Mouse (Mus musculus) embryonic facial prominence, embryonic 11.5 days (tissue): ENCODE results near the gene Gipc3. TPM values are rescaled to one million over a fixed set of nuclear protein-coding genes. Genes with fewer than 3 reads are reported as not detected.
A peak's percentile ranks its signal among the peaks of the same experiment; 100 is the strongest.

Source experiments
- ATAC-seq: fragments of 200-750 bp; cut with Nextera tagmentation; replicated peaks from 2 replicates; pipeline ENCODE4 v1.8.0; 2017; ENCODE audit warnings: low read depth; ENCODE audit not compliant: insufficient number of reproducible peaks, low FRiP score, low TSS enrichment
- DNase-seq: peaks from one replicate; pipeline ENCODE4 v3.0.0-alpha.2; 2015; ENCODE audit warnings: low spot score
- H3K27ac ChIP-seq: fragments of 300-500 bp; sonication (generic); replicated peaks from 2 replicates; pipeline ENCODE4 v1.5.1; 2014; ENCODE audit warnings: mild to moderate bottlenecking, low read depth, low read length, control low read depth
- H3K27me3 ChIP-seq: fragments of 300-500 bp; sonication (generic); 2 replicates; pipeline ENCODE4 v1.6.1; 2014; ENCODE audit warnings: mild to moderate bottlenecking, low read length, moderate library complexity, mixed read lengths; ENCODE audit not compliant: control insufficient read depth, insufficient read depth
- H3K36me3 ChIP-seq: fragments of 300-500 bp; sonication (generic); replicated peaks from 2 replicates; pipeline ENCODE4 v1.6.1; 2014; ENCODE audit warnings: low read depth, mild to moderate bottlenecking, low read length, moderate library complexity, mixed read lengths; ENCODE audit not compliant: control insufficient read depth, insufficient read depth
- H3K4me1 ChIP-seq: fragments of 300-500 bp; sonication (generic); 2 replicates; pipeline ENCODE4 v1.6.1; 2014; ENCODE audit warnings: low read length, mixed read lengths; ENCODE audit not compliant: control insufficient read depth, insufficient read depth
- H3K4me2 ChIP-seq: fragments of 300-500 bp; sonication (generic); 2 replicates; pipeline ENCODE4 v1.6.1; 2014; ENCODE audit warnings: low read depth, mild to moderate bottlenecking, control low read depth, low read length, moderate library complexity
- H3K4me3 ChIP-seq: fragments of 300-500 bp; sonication (generic); 2 replicates; pipeline ENCODE4 v1.5.1; 2014; ENCODE audit warnings: low read depth, low read length, control low read depth
- H3K9ac ChIP-seq: fragments of 300-500 bp; sonication (generic); replicated peaks from 2 replicates; pipeline ENCODE4 v1.6.1; 2014; ENCODE audit warnings: mild to moderate bottlenecking, control low read depth, low read length
- H3K9me3 ChIP-seq: fragments of 300-500 bp; sonication (generic); replicated peaks from 2 replicates; pipeline ENCODE4 v1.6.1; 2016; ENCODE audit warnings: mild to moderate bottlenecking, low read length, inconsistent platforms, mixed read lengths; ENCODE audit not compliant: control insufficient read depth
- WGBS: fragments of 180-500 bp; shearing (Covaris S2); extraction: QIAGEN DNeasy Blood & Tissue Kit; methylation state at CpG from one replicate; pipeline ENCODE4 v1.1.7; 2014; 5-methylcytosine and 5-hydroxymethylcytosine counted together
- polyA plus RNA-seq: library from polyadenylated mRNA; unstranded; fragments of >200 nt; fragmentation: Nextera tagmentation; extraction: Ambion mirVana; gene quantifications from 2 replicates; pipeline ENCODE4 v1.2.1, GENCODE M21; 2014

Gene Gipc3
- polyA plus RNA-seq, 1 experiment from 2014 or later, result not detected

DNA sequence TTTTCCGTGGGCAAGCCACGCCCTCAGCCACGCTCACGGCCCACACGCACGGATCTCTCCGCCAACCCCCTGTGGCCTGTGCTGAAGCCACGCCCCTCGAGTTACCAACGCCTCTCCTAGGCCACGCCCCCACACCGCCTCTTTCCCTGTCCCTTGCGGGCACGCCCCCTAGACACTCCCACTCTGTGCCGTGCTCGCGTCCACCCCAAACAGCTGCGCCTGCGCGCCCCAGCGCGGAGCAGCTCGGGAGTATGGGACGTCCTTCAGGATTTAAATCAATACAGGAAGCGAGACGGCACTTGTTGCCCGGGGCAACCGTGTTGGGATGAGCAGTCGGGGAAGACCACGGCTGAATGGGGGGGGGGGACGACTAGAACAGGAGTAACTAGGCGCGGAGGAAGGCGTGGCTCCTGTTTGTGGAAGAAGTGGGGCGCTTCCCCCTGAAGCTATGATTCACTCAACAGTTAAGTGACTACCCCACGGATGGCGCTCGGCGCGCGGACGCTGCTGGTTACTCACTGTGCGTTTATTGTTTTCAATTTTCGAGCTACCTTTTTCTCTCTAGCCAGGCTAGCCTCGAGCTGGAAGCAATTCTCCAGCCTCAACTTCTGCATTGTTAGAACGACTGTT, 35.6 kb upstream of the Gipc3 start:
- peak overlapping the region; percentile 88 for H3K4me3 ChIP-seq
- peak overlapping the region; percentile 67 for H3K9ac ChIP-seq
- WGBS, result under 1% methylated on average over 45 of the region's 46 CpGs
- H3K36me3 ChIP-seq, result peaks cover 7% of the 10 kb centered on the region; the same call in 1 of the 2 replicates
- no peaks in the 10 kb centered on the region for H3K27me3 ChIP-seq
- H3K4me2 ChIP-seq, result peak overlapping the region; percentile 66
- peaks cover 8% of the 10 kb centered on the region for H3K4me1 ChIP-seq
- DNase-seq (peak; percentile 100), ATAC-seq (peak; percentile 92)
- H3K27ac ChIP-seq, result peak overlapping the region; percentile 56
- H3K9me3 ChIP-seq, result no peaks in the 10 kb centered on the region

DNA sequence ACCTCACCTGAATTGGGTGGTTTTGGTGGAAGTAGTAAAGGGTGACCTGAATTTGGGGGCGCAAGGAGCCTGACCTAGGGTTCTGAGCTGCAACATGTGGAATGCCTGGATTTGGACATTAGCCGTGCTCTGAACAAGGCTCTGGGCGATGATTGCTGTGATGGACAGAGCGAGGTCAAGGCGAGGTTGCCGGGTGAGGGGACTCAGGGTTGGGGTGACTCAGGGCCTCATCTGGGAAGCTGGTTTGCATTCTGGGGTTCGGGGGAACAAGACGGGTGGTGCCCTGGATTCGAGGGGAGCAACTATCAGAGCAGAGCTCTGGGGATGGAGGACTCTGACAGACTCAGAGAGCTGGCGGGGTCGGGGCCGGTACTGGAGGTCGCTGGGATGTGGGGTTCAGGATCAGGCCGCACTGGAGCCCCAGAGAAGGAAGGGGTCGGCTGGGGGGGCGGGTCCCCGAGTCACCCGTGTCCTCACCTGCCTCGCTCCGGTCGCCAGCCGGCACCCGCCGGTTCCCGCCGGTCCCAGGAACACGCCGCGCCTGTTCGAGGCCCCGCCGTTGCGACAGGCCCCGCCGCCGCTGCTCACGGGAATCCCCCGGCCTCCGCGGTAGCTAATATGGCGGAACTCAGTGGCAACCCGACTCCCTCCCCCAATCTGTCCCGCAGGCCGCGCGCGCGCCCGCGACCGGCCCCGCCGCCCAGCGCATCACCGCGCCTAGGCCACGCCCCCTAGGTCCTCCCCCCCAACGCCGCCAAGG, 34.9 kb upstream of the Gipc3 start, which contains the start of gene Fzr1:
Fzr1 (minus strand) TSS at position 724 of the 760 bp plus-strand sequence.
- H3K36me3 ChIP-seq, result peaks cover 10% of the 10 kb centered on the region; the same call in 1 of the 2 replicates
- ATAC-seq (peak; percentile 47), DNase-seq (no peak)
- under 1% methylated on average over 56 of the region's 59 CpGs for WGBS
- H3K27me3 ChIP-seq, result no peaks in the 10 kb centered on the region
- H3K27ac ChIP-seq, result peak within 1 kb of the TSS; percentile 56
- peak within 1 kb of the TSS; percentile 66 for H3K4me2 ChIP-seq
- no peaks in the 10 kb centered on the region for H3K9me3 ChIP-seq
- H3K9ac ChIP-seq, result peak within 1 kb of the TSS; percentile 91
- H3K4me1 ChIP-seq, result peaks cover 8% of the 10 kb centered on the region
- H3K4me3 ChIP-seq, result peak within 1 kb of the TSS; percentile 88

DNA sequence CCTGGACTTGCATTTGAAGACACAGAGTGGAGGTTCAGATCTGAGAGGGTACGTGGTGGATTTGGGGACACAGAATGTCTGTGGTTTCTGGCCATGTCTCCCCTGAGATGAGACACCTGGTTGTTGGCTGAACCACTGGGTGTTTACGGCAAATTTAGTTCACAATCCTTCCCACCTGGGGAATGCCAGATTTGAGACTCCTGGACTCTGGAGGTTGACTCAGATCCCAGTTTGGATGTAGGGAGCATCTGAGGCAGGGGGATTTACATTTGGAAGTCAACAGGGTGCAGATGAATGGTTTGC, 34.2 kb upstream of the Gipc3 start:
- Histone ChIP-seq H3K4me1 (peaks cover 8% of the 10 kb centered on the region), H3K4me2 (peak overlapping the region; percentile 56), H3K9ac (peak overlapping the region; percentile 91), H3K4me3 (peak overlapping the region; percentile 88), H3K27ac (no peak overlapping the region), H3K9me3 (no peaks in the 10 kb centered on the region), H3K27me3 (no peaks in the 10 kb centered on the region), H3K36me3 (peaks cover 10% of the 10 kb centered on the region; the same call in 1 of the 2 replicates)
- 58% methylated on average over 2 of the region's 2 CpGs for WGBS
- ATAC-seq, result no peak
- DNase-seq, result no peak

DNA sequence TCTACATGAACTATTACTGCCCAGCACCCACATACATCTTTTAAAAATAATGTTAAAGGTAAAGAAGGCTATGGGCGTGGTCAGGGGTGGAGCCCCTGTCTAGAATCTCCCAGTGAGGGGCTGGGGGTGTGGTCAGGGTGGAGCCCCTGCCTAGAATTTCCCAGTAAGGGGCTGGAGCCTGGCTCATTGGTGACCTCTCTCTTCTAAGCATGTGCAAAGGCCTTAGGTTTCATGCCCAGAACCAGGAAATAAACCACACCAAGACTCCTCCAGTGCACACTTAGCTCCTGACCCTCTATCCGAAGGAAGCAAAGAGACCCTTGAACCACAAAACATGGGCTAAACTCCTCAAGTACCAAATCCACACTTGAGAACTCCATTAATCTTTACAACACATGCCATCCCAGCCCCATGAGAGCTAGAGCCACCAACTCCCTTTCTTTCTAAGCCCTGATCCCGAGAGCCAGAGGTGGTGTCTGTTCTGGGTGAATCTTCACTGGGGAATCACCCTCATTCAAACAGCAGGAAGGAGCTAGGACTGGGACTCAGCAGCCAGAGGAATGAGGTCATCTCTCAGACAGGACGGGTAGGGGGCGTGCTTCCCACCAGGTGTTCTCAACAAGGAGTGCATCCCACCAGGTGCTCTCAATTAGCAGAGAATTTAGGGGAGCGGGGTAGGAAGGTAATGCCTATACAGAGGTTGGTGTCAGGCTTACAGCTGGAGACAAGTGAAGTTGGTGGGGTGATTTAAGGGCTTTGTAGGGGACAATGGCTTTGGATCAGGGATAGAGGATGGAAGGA, 33.7 kb upstream of the Gipc3 start:
- 40% methylated on average over 6 of the region's 6 CpGs for WGBS
- DNase-seq, result no peak
- peaks cover 10% of the 10 kb centered on the region; the same call in 1 of the 2 replicates for H3K36me3 ChIP-seq
- no peak overlapping the region for H3K27ac ChIP-seq
- H3K4me2 ChIP-seq, result peak overlapping the region; percentile 56
- no peak for ATAC-seq
- H3K9ac ChIP-seq, result 0 out of 2 replicates have a peak overlapping the region, but pooled peaks have one; percentile 22
- H3K4me1 ChIP-seq, result peaks cover 8% of the 10 kb centered on the region
- H3K9me3 ChIP-seq, result no peaks in the 10 kb centered on the region
- H3K27me3 ChIP-seq, result no peaks in the 10 kb centered on the region
- peak overlapping the region; percentile 88 for H3K4me3 ChIP-seq

DNA sequence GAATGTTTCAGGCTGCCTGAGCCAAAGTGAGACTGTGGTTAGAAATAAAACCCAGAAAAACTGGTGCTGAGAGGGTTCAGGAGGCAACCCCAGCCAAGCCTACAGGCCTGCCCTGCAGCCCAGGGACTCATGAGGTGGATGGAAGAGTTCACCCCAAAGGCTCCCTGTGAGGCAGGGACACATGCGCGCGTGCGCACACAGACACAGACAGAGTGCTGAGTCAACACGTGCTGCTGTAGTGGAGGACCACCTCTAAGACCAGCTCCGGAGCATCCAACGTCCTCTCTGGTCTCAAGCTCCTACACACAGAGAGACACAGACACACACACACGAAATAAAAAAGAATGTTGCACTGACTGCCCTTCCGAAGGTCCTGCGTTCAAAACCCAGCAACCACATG, 32.3 kb upstream of the Gipc3 start:
- H3K4me2 ChIP-seq, result no peak overlapping the region
- no peak for ATAC-seq
- no peak overlapping the region for H3K9ac ChIP-seq
- no peaks in the 10 kb centered on the region for H3K9me3 ChIP-seq
- WGBS, result 97% methylated on average over 10 of the region's 10 CpGs
- H3K36me3 ChIP-seq, result peaks cover 18% of the 10 kb centered on the region
- no peak overlapping the region for H3K27ac ChIP-seq
- no peak for DNase-seq
- peaks cover 8% of the 10 kb centered on the region for H3K4me1 ChIP-seq
- no peaks in the 10 kb centered on the region for H3K27me3 ChIP-seq
- no peak overlapping the region for H3K4me3 ChIP-seq

DNA sequence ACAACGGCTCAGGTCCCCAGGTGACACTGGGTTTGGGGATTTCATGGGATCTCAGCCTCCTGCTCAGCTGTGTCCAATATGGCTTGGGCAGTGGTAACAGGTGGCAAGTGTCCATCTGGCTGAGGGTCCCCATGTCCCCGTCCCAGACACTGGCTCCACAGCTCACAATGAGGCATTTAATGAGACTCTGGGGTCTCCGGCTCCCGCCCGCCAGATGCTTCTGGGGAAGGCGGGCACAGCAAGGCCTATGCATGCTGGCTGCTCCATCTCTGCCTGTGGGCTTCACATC, 24.1 kb upstream of the Gipc3 start:
- WGBS, result 84% methylated on average over 6 of the region's 6 CpGs
- ATAC-seq (no peak), DNase-seq (no peak)
- Histone ChIP-seq H3K9me3 (no peaks in the 10 kb centered on the region), H3K27me3 (peaks cover 20% of the 10 kb centered on the region), H3K9ac (no peak overlapping the region), H3K36me3 (peaks cover 26% of the 10 kb centered on the region), H3K27ac (no peak overlapping the region), H3K4me2 (no peak overlapping the region), H3K4me1 (peaks cover 11% of the 10 kb centered on the region), H3K4me3 (no peak overlapping the region)

DNA sequence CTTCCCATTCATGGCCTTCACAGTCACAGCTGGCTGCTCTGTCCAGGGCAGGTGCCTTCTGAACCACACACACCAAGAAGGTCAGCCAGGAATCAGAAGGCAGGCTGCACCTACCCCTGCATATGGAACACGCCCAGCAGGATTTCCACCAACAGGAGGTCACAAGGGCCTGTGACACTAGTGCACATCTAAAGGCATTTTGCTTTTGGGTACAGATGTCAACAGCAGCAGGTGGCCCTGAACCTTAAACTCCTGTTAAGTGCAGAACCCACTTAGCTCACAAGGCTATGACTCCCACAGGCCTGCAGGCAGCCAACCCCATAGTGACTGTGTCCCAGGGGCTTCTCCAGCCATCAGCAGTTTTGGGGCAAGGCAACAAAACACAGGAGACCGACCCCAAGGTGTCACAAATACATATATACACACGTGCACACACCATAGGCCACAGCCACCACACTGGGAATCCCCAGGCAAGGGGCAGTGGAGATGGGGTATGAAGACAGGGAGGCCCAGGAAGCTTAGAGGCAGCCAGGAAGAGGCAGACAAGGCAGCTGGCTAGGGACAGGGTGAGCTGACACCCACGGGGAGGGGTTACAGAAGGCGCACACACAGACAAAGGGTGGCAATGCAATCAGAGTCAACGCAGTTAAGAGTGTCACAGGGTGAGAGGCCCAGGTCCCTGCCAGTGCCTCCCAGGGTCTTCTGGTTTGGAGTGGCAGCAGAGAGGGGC, 23.6 kb upstream of the Gipc3 start:
- H3K4me1 ChIP-seq, result peaks cover 11% of the 10 kb centered on the region
- no peak for ATAC-seq

More for the DNA sequence above, 23.6 kb upstream of the Gipc3 start:
- H3K4me2 ChIP-seq, result no peak overlapping the region
- H3K4me3 ChIP-seq, result no peak overlapping the region
- 77% methylated on average over 6 of the region's 6 CpGs for WGBS
- H3K9ac ChIP-seq, result no peak overlapping the region
- peaks cover 20% of the 10 kb centered on the region for H3K27me3 ChIP-seq
- DNase-seq, result no peak
- peaks cover 26% of the 10 kb centered on the region for H3K36me3 ChIP-seq
- no peaks in the 10 kb centered on the region for H3K9me3 ChIP-seq
- no peak overlapping the region for H3K27ac ChIP-seq
